Mouse (Mus musculus) midbrain, embryonic 15.5 days (tissue): ENCODE results near the gene Ovol2. TPM values are rescaled to one million over a fixed set of nuclear protein-coding genes. Genes with fewer than 3 reads are reported as not detected.

Source experiments
- ATAC-seq: fragments of 200-750 bp; cut with Nextera tagmentation; replicated peaks from 2 replicates; pipeline ENCODE4 v1.8.0; 2017; ENCODE audit warnings: moderate TSS enrichment
- H3K27ac ChIP-seq: fragments of 300-500 bp; sonication (generic); 2 replicates; pipeline ENCODE4 v1.5.1; 2015; ENCODE audit warnings: mild to moderate bottlenecking, inconsistent platforms
- H3K27me3 ChIP-seq: fragments of 300-500 bp; sonication (generic); replicated peaks from 2 replicates; pipeline ENCODE4 v1.6.1; 2015; ENCODE audit warnings: inconsistent platforms
- H3K36me3 ChIP-seq: fragments of 300-500 bp; sonication (generic); replicated peaks from 2 replicates; pipeline ENCODE4 v1.6.1; 2015; ENCODE audit warnings: inconsistent platforms
- H3K4me1 ChIP-seq: fragments of 300-500 bp; sonication (generic); 2 replicates; pipeline ENCODE4 v1.6.1; 2015; ENCODE audit warnings: inconsistent platforms
- H3K4me2 ChIP-seq: fragments of 300-500 bp; sonication (generic); 2 replicates; pipeline ENCODE4 v1.6.1; 2015; ENCODE audit warnings: inconsistent platforms, mild to moderate bottlenecking, moderate library complexity
- H3K4me3 ChIP-seq: fragments of 300-500 bp; sonication (generic); 2 replicates; pipeline ENCODE4 v1.5.1; 2015; ENCODE audit warnings: mild to moderate bottlenecking, inconsistent platforms
- H3K9ac ChIP-seq: fragments of 300-500 bp; sonication (generic); 2 replicates; pipeline ENCODE4 v1.6.1; 2015; ENCODE audit warnings: mild to moderate bottlenecking, inconsistent platforms
- H3K9me3 ChIP-seq: fragments of 300-500 bp; sonication (generic); 2 replicates; pipeline ENCODE4 v1.6.1; 2016; ENCODE audit warnings: inconsistent platforms
- WGBS: fragments of 180-500 bp; shearing (Covaris S2); methylation state at CpG from one replicate; pipeline ENCODE4 v1.1.7; 2015; ENCODE audit warnings: mixed read lengths; 5-methylcytosine and 5-hydroxymethylcytosine counted together
- polyA plus RNA-seq: library from polyadenylated mRNA; unstranded; fragments of >200 nt; fragmentation: Nextera tagmentation; extraction: Ambion mirVana; gene quantifications from 2 replicates; pipeline ENCODE4 v1.2.1, GENCODE M21; 2015

Gene Ovol2
- polyA plus RNA-seq, 1 experiment from 2014 or later = not detected

- Histone ChIP-seq H3K4me3 (no peak overlapping the region), H3K27me3 (no peaks in the 10 kb centered on the region), H3K4me1 (no peaks in the 10 kb centered on the region), H3K36me3 (no peaks in the 10 kb centered on the region), H3K9me3 (no peaks in the 10 kb centered on the region), H3K4me2 (no peak overlapping the region), H3K27ac (no peak overlapping the region), H3K9ac (no peak overlapping the region)
- 72% methylated on average over 18 of the region's 18 CpGs for WGBS
- ATAC-seq = no peak
Measured at GRCm38 (mm10) chr2:144305721-144306294, 26.1 kb downstream of the Ovol2 start.

- Histone ChIP-seq H3K4me3 (no peak overlapping the region), H3K9ac (no peak overlapping the region), H3K36me3 (no peaks in the 10 kb centered on the region), H3K27ac (no peak overlapping the region), H3K4me2 (no peak overlapping the region), H3K4me1 (no peaks in the 10 kb centered on the region), H3K9me3 (no peaks in the 10 kb centered on the region), H3K27me3 (no peaks in the 10 kb centered on the region)
- WGBS = 96% methylated on average over 11 of the region's 11 CpGs
- no peak for ATAC-seq
Measured at GRCm38 (mm10) chr2:144301101-144301500, 30.8 kb downstream of the Ovol2 start.

GRCm38 (mm10) chr2:144299749-144300669 is 31.9 kb downstream of the Ovol2 start:
- Histone ChIP-seq H3K36me3 (no peaks in the 10 kb centered on the region), H3K9me3 (no peaks in the 10 kb centered on the region), H3K27me3 (no peaks in the 10 kb centered on the region), H3K4me3 (no peak overlapping the region), H3K9ac (no peak overlapping the region), H3K4me1 (no peaks in the 10 kb centered on the region), H3K4me2 (no peak overlapping the region), H3K27ac (no peak overlapping the region)
- no peak for ATAC-seq
- 84% methylated on average over 9 of the region's 9 CpGs for WGBS

GRCm38 (mm10) chr2:144295145-144295735 is 36.7 kb downstream of the Ovol2 start:
- Histone ChIP-seq H3K9ac (no peak overlapping the region), H3K27ac (no peak overlapping the region), H3K4me2 (no peak overlapping the region), H3K4me3 (no peak overlapping the region), H3K9me3 (no peaks in the 10 kb centered on the region), H3K4me1 (no peaks in the 10 kb centered on the region), H3K27me3 (no peaks in the 10 kb centered on the region), H3K36me3 (no peaks in the 10 kb centered on the region)
- no peak for ATAC-seq
- 70% methylated on average over 9 of the region's 9 CpGs for WGBS

GRCm38 (mm10) chr2:144291600-144292305 is 40.2 kb downstream of the Ovol2 start:
- H3K9me3 ChIP-seq = no peaks in the 10 kb centered on the region
- H3K9ac ChIP-seq = no peak overlapping the region
- no peaks in the 10 kb centered on the region for H3K27me3 ChIP-seq
- no peak overlapping the region for H3K27ac ChIP-seq
- WGBS = 87% methylated on average over 11 of the region's 11 CpGs
- H3K4me2 ChIP-seq = no peak overlapping the region
- H3K36me3 ChIP-seq = no peaks in the 10 kb centered on the region
- no peak for ATAC-seq
- no peaks in the 10 kb centered on the region for H3K4me1 ChIP-seq
- no peak overlapping the region for H3K4me3 ChIP-seq

GRCm38 (mm10) chr2:144290321-144290720 is 41.6 kb downstream of the Ovol2 start:
- no peak overlapping the region for H3K4me2 ChIP-seq
- H3K4me1 ChIP-seq = no peaks in the 10 kb centered on the region
- H3K9me3 ChIP-seq = no peaks in the 10 kb centered on the region
- no peak overlapping the region for H3K4me3 ChIP-seq
- no peak overlapping the region for H3K27ac ChIP-seq
- ATAC-seq = no peak
- H3K36me3 ChIP-seq = no peaks in the 10 kb centered on the region
- H3K9ac ChIP-seq = no peak overlapping the region
- H3K27me3 ChIP-seq = no peaks in the 10 kb centered on the region
- WGBS = 89% methylated on average over 7 of the region's 7 CpGs

- no peak overlapping the region for H3K27ac ChIP-seq
- no peaks in the 10 kb centered on the region for H3K9me3 ChIP-seq
- 0 out of 2 replicates have a peak, but pooled peaks cover 4% of the 10 kb centered on the region for H3K36me3 ChIP-seq
- H3K4me2 ChIP-seq = no peak overlapping the region
- no peaks in the 10 kb centered on the region for H3K27me3 ChIP-seq
- ATAC-seq = no peak
- H3K4me3 ChIP-seq = no peak overlapping the region
- 74% methylated on average over 3 of the region's 3 CpGs for WGBS
- H3K4me1 ChIP-seq = no peaks in the 10 kb centered on the region
- H3K9ac ChIP-seq = no peak overlapping the region
Measured at GRCm38 (mm10) chr2:144281417-144281816, 50.5 kb downstream of the Ovol2 start.

- Histone ChIP-seq H3K4me3 (no peak overlapping the region), H3K4me2 (no peak overlapping the region), H3K4me1 (no peaks in the 10 kb centered on the region), H3K9ac (no peak overlapping the region), H3K27ac (no peak overlapping the region), H3K36me3 (0 out of 2 replicates have a peak, but pooled peaks cover 4% of the 10 kb centered on the region), H3K9me3 (no peaks in the 10 kb centered on the region), H3K27me3 (no peaks in the 10 kb centered on the region)
- WGBS = 86% methylated on average over 3 of the region's 3 CpGs
- ATAC-seq = no peak
Measured at GRCm38 (mm10) chr2:144280568-144280967, 51.4 kb downstream of the Ovol2 start.

GRCm38 (mm10) chr2:144279742-144280141 is 52.2 kb downstream of the Ovol2 start:
- no peak overlapping the region for H3K9ac ChIP-seq
- no peaks in the 10 kb centered on the region for H3K9me3 ChIP-seq
- 65% methylated on average over 5 of the region's 5 CpGs for WGBS
- H3K36me3 ChIP-seq = 0 out of 2 replicates have a peak, but pooled peaks cover 4% of the 10 kb centered on the region
- H3K4me1 ChIP-seq = no peaks in the 10 kb centered on the region
- H3K27ac ChIP-seq = no peak overlapping the region
- ATAC-seq = no peak
- H3K4me3 ChIP-seq = no peak overlapping the region
- no peak overlapping the region for H3K4me2 ChIP-seq
- H3K27me3 ChIP-seq = no peaks in the 10 kb centered on the region

- ATAC-seq = no peak
- Histone ChIP-seq H3K4me3 (no peak overlapping the region), H3K9ac (no peak overlapping the region), H3K27me3 (no peaks in the 10 kb centered on the region), H3K36me3 (0 out of 2 replicates have a peak, but pooled peaks cover 4% of the 10 kb centered on the region), H3K9me3 (no peaks in the 10 kb centered on the region), H3K4me2 (no peak overlapping the region), H3K27ac (no peak overlapping the region), H3K4me1 (no peaks in the 10 kb centered on the region)
- WGBS = 93% methylated on average over 3 of the region's 3 CpGs
Measured at GRCm38 (mm10) chr2:144276885-144277284, 55.1 kb downstream of the Ovol2 start.

- no peak overlapping the region for H3K27ac ChIP-seq
- 0 out of 2 replicates have a peak, but pooled peaks cover 1% of the 10 kb centered on the region for H3K36me3 ChIP-seq
- H3K4me2 ChIP-seq = no peak overlapping the region
- no peaks in the 10 kb centered on the region for H3K9me3 ChIP-seq
- H3K4me3 ChIP-seq = no peak overlapping the region
- H3K9ac ChIP-seq = no peak overlapping the region
- H3K4me1 ChIP-seq = no peaks in the 10 kb centered on the region
- WGBS = 75% methylated on average over 8 of the region's 8 CpGs
- no peak for ATAC-seq
- no peaks in the 10 kb centered on the region for H3K27me3 ChIP-seq
Measured at GRCm38 (mm10) chr2:144274741-144275140, 57.2 kb downstream of the Ovol2 start.

- Histone ChIP-seq H3K9ac (no peak overlapping the region), H3K9me3 (no peaks in the 10 kb centered on the region), H3K4me3 (no peak overlapping the region), H3K36me3 (no peaks in the 10 kb centered on the region), H3K27ac (no peak overlapping the region), H3K4me2 (no peak overlapping the region), H3K4me1 (peaks cover 20% of the 10 kb centered on the region), H3K27me3 (no peaks in the 10 kb centered on the region)
- no peak for ATAC-seq
- 95% methylated on average over 12 of the region's 12 CpGs for whole genome bisulfite sequencing
Measured at GRCm38 (mm10) chr2:144272088-144272487, 59.9 kb downstream of the Ovol2 start.
